Mouse (Mus musculus) olfactory bulb, adult 2 months (tissue): ENCODE measurements at regions not wholly inside any gene's neighbourhood (a gene's known extent, or its start where the extent isn't known, plus 50 kb on each side); places are given as distances from the start of the nearest gene placed in this dataset.

Source experiments
- CTCF ChIP-seq: fragments of 200-500 bp; IDR thresholded peaks from 2 replicates; pipeline ENCODE4 v1.5.1; 2012; ENCODE audit warnings: low read depth, mild to moderate bottlenecking, low read length, moderate library complexity; ENCODE audit not compliant: insufficient read depth
- POLR2A ChIP-seq: fragments of 200-500 bp; IDR thresholded peaks from 2 replicates; pipeline ENCODE4 v1.6.1; 2012; ENCODE audit warnings: mild to moderate bottlenecking, low read depth, low read length, moderate library complexity; ENCODE audit not compliant: insufficient read depth

DNA sequence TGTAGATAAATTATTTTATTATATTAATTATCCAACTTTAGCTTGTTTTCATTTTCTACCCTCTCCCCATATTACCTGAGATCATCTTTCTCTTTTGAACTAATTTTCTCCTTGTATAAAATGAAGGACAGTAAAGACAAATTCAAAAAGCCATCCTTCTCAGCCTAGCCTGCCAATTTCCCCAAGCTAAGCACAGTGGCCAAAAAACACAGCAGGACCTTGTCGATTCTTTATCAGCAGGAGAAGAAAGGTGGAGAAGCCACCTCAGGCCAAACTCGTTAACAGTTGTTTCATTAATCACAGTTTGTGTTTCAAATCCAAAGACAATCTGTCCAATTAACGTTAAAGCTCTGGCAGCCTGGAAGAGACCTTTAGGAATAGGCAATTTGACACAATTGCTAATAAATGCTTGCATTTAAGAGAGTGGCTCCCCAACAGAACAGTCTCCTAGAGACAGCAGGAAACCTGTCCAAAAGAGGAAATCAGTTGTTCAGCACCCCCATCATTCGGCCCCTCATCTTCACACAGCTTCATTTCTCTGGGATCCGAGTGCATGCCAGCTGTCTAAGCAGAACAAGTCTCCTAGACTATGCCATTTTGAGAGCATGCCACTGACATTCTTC, 135.7 kb upstream of the Tlr4 start:
- TF ChIP-seq CTCF (no peak), POLR2A (no peak)
